Mouse (Mus musculus): ENCODE results near the gene Gm5244.

Gm5244 gene

GRCm38 (mm10) chr19:12846382-12846781 lies at the start of gene Gm5244:
Gene Gm5244, plus strand, starts transcription at chr19:12846682.
- no peak for DNase-seq (ENCODE audit: low read depth)

GRCm38 (mm10) chr19:12797071-12797470 lies 49.4 kb upstream of the Gm5244 start:
- DNase-seq (ENCODE audit: low read depth): peak; percentile 24

- DNase-seq (ENCODE audit: low read depth): peak; percentile 31
Measured at GRCm38 (mm10) chr19:12798404-12798803, 48.1 kb upstream of the Gm5244 start.

GRCm38 (mm10) chr19:12799081-12799480 lies 47.4 kb upstream of the Gm5244 start:
- no peak for DNase-seq (ENCODE audit: low read depth)

- DNase-seq (ENCODE audit: low read depth): no peak
Measured at GRCm38 (mm10) chr19:12800621-12801020, 45.9 kb upstream of the Gm5244 start.

GRCm38 (mm10) chr19:12801046-12801445 lies 45.4 kb upstream of the Gm5244 start:
- peak; percentile 25 for DNase-seq (ENCODE audit: low read depth)

GRCm38 (mm10) chr19:12802830-12803229 lies 43.7 kb upstream of the Gm5244 start:
- no peak for DNase-seq (ENCODE audit: low read depth)

- DNase-seq (ENCODE audit: low read depth): no peak
Measured at GRCm38 (mm10) chr19:12804237-12804636, 42.2 kb upstream of the Gm5244 start.

GRCm38 (mm10) chr19:12805730-12806129 lies 40.8 kb upstream of the Gm5244 start:
- DNase-seq (ENCODE audit: low read depth): no peak

- DNase-seq (ENCODE audit: low read depth): no peak
Measured at GRCm38 (mm10) chr19:12806214-12806613, 40.3 kb upstream of the Gm5244 start.

GRCm38 (mm10) chr19:12812644-12813364 lies 33.7 kb upstream of the Gm5244 start:
- DNase-seq (ENCODE audit: low read depth): no peak

- DNase-seq (ENCODE audit: low read depth): no peak
Measured at GRCm38 (mm10) chr19:12813883-12814282, 32.6 kb upstream of the Gm5244 start.

GRCm38 (mm10) chr19:12818507-12818906 lies 28.0 kb upstream of the Gm5244 start:
- no peak for DNase-seq (ENCODE audit: low read depth)

- DNase-seq (ENCODE audit: low read depth): peak; percentile 32
Measured at GRCm38 (mm10) chr19:12820383-12820782, 26.1 kb upstream of the Gm5244 start.

- DNase-seq (ENCODE audit: low read depth): no peak
Measured at GRCm38 (mm10) chr19:12824549-12824948, 21.9 kb upstream of the Gm5244 start.

GRCm38 (mm10) chr19:12830823-12831430 lies 15.6 kb upstream of the Gm5244 start:
- DNase-seq (ENCODE audit: low read depth): no peak

- DNase-seq (ENCODE audit: low read depth): no peak
Measured at GRCm38 (mm10) chr19:12831559-12831958, 14.9 kb upstream of the Gm5244 start.

- peak; percentile 58 for DNase-seq (ENCODE audit: low read depth)
Measured at GRCm38 (mm10) chr19:12833625-12834024, 12.9 kb upstream of the Gm5244 start.

GRCm38 (mm10) chr19:12838507-12838906 lies 8.0 kb upstream of the Gm5244 start:
- no peak for DNase-seq (ENCODE audit: low read depth)

GRCm38 (mm10) chr19:12856983-12857382 lies 10.5 kb downstream of the Gm5244 start, which contains the start of gene Olfr1444:
Gene Olfr1444, plus strand, starts transcription at chr19:12857283.
- no peak for DNase-seq (ENCODE audit: low read depth)

- no peak for DNase-seq (ENCODE audit: low read depth)
Measured at GRCm38 (mm10) chr19:12883555-12883954, 37.1 kb downstream of the Gm5244 start, which contains the start of gene Olfr1445. Gene Olfr1445, plus strand, starts transcription at chr19:12883855.

GRCm38 (mm10) chr19:12893424-12893823 lies 46.9 kb downstream of the Gm5244 start, which contains the start of gene Olfr1446:
Gene Olfr1446, minus strand, starts transcription at chr19:12893524.
- no peak for DNase-seq (ENCODE audit: low read depth)
